Mouse (Mus musculus) limb, embryonic 15.5 days (tissue): Measurements from ENCODE around the gene Gm9736. TPM values are rescaled to one million over a fixed set of nuclear protein-coding genes. Genes with fewer than 3 reads are reported as not detected.
"Not testable (repeated sequence)": the region's sequence is repeated elsewhere in the genome, so short reads cannot be mapped to it uniquely, and the experiment has no call there.

ENCODE experiments used
- ATAC-seq: fragments of 200-750 bp; cut with Nextera tagmentation; 2 replicates; pipeline ENCODE4 v1.8.0; 2017; ENCODE audit warnings: low read depth, moderate TSS enrichment; ENCODE audit not compliant: insufficient number of reproducible peaks, low FRiP score, low TSS enrichment
- H3K27ac ChIP-seq: fragments of 300-500 bp; sonication (generic); 2 replicates; pipeline ENCODE4 v1.5.1; 2015; ENCODE audit warnings: moderate library complexity, mild to moderate bottlenecking, inconsistent platforms
- H3K27me3 ChIP-seq: fragments of 300-500 bp; sonication (generic); 2 replicates; pipeline ENCODE4 v1.6.1; 2015; ENCODE audit warnings: inconsistent platforms
- H3K36me3 ChIP-seq: fragments of 300-500 bp; sonication (generic); 2 replicates; pipeline ENCODE4 v1.6.1; 2015; ENCODE audit warnings: inconsistent platforms
- H3K4me1 ChIP-seq: fragments of 300-500 bp; sonication (generic); 2 replicates; pipeline ENCODE4 v1.6.1; 2015; ENCODE audit warnings: inconsistent platforms
- H3K4me2 ChIP-seq: fragments of 300-500 bp; sonication (generic); 2 replicates; pipeline ENCODE4 v1.6.1; 2015; ENCODE audit warnings: mild to moderate bottlenecking, inconsistent platforms
- H3K4me3 ChIP-seq: fragments of 300-500 bp; sonication (generic); 2 replicates; pipeline ENCODE4 v1.5.1; 2015; ENCODE audit warnings: mild to moderate bottlenecking, inconsistent platforms
- H3K9ac ChIP-seq: fragments of 300-500 bp; sonication (generic); 2 replicates; pipeline ENCODE4 v1.6.1; 2015; ENCODE audit warnings: inconsistent platforms
- H3K9me3 ChIP-seq: fragments of 300-500 bp; sonication (generic); 2 replicates; pipeline ENCODE4 v1.6.1; 2016; ENCODE audit warnings: inconsistent platforms
- WGBS: fragments of 180-500 bp; shearing (Covaris S2); methylation state at CpG from one replicate; pipeline ENCODE4 v1.1.7; 2015; 5-methylcytosine and 5-hydroxymethylcytosine counted together
- polyA plus RNA-seq: library from polyadenylated mRNA; unstranded; fragments of >200 nt; fragmentation: Nextera tagmentation; extraction: Ambion mirVana; gene quantifications from 2 replicates; pipeline ENCODE4 v1.2.1, GENCODE M21; 2015

Gm9736 gene
- polyA plus RNA-seq, 1 experiment from 2014 or later = not detected

DNA sequence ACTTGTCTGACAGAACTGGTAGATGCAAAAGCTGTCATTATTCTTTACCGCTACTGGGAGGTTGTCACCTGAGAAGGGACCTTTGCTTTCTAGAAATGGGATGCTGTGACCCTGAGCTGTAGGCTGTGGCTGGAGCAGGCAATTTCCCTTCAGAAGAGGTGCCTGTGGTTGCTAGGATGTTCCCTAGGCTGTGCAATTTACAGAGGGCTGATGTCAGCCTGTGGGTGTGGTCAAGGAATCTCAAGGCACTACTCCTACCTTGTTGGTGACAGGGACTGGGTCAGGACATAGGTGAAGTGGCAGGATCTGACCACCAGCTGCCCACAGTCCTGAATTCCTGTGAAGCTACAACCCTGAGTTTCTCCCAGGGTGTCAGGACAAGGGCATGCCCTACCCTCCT lies 18.6 kb upstream of the Gm9736 start:
- no peak for ATAC-seq
- 63% methylated on average over 1 of the region's 1 CpGs for WGBS

GRCm38 (mm10) chr10:77759582-77759981 lies 8.4 kb upstream of the Gm9736 start, which contains the start of gene Gm3233:
Gm3233 (minus strand) TSS chr10:77759682.
- H3K9ac ChIP-seq, H3K36me3 ChIP-seq, H3K27me3 ChIP-seq, H3K27ac ChIP-seq, H3K4me2 ChIP-seq, H3K4me3 ChIP-seq, H3K4me1 ChIP-seq, H3K9me3 ChIP-seq, ATAC-seq: not testable (repeated sequence)
- 57% methylated on average over 1 of the region's 1 CpGs for WGBS

More for the DNA sequence above, 18.6 kb upstream of the Gm9736 start:
- H3K9me3 ChIP-seq = no peaks in the 10 kb centered on the region
- H3K9ac ChIP-seq = no peak overlapping the region
- no peaks in the 10 kb centered on the region for H3K27me3 ChIP-seq
- no peaks in the 10 kb centered on the region for H3K36me3 ChIP-seq
- no peak overlapping the region for H3K4me2 ChIP-seq
- no peaks in the 10 kb centered on the region for H3K4me1 ChIP-seq
- H3K27ac ChIP-seq = no peak overlapping the region
- H3K4me3 ChIP-seq = no peak overlapping the region

GRCm38 (mm10) chr10:77753448-77753847 lies 2.3 kb upstream of the Gm9736 start:
- Histone ChIP-seq H3K4me3 (no peak overlapping the region), H3K4me2 (no peak overlapping the region), H3K27me3 (no peaks in the 10 kb centered on the region), H3K9me3 (no peaks in the 10 kb centered on the region), H3K4me1 (no peaks in the 10 kb centered on the region), H3K9ac (no peak overlapping the region), H3K27ac (no peak overlapping the region), H3K36me3 (no peaks in the 10 kb centered on the region)
- no peak for ATAC-seq

- H3K27ac ChIP-seq, H3K36me3 ChIP-seq, H3K9ac ChIP-seq, H3K4me2 ChIP-seq, ATAC-seq, H3K4me1 ChIP-seq, H3K27me3 ChIP-seq, H3K4me3 ChIP-seq, H3K9me3 ChIP-seq: not testable (repeated sequence)
- 61% methylated on average over 3 of the region's 3 CpGs for WGBS
Observed at GRCm38 (mm10) chr10:77752312-77752711, 1.2 kb upstream of the Gm9736 start.

DNA sequence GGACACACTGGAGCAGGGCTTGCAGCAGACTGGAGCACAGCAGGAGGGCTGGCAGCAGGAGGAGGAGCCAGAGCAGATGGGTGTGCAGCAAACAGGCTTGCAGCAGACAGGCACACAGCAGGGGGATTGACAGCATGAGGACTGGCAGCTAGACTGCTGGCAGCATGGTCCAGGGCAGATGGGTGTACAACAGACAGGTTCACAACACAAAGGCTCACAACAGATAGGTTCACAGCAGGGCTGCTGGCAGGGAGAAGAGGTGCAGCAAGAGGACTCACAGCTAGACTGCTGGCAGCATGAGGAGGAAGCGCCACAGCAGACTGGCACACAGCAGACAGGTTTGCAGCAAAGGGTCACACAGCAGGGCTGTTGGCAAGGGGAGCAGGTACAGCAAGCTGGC lies 468 bp downstream of the Gm9736 start:
- not testable (repeated sequence) for H3K27ac ChIP-seq, H3K36me3 ChIP-seq, H3K9ac ChIP-seq, H3K4me3 ChIP-seq, H3K4me1 ChIP-seq, ATAC-seq, H3K9me3 ChIP-seq, H3K4me2 ChIP-seq, H3K27me3 ChIP-seq
- WGBS = 75% methylated on average over 1 of the region's 1 CpGs

- H3K4me2 ChIP-seq, H3K9ac ChIP-seq, H3K36me3 ChIP-seq, H3K9me3 ChIP-seq, ATAC-seq, H3K4me3 ChIP-seq, H3K4me1 ChIP-seq, H3K27me3 ChIP-seq, H3K27ac ChIP-seq: not testable (repeated sequence)
- WGBS = 37% methylated on average over 5 of the region's 5 CpGs
Observed at GRCm38 (mm10) chr10:77741924-77742688, 9.0 kb downstream of the Gm9736 start, which contains the start of gene Gm18596. Gm18596 (minus strand) TSS chr10:77742638.

DNA sequence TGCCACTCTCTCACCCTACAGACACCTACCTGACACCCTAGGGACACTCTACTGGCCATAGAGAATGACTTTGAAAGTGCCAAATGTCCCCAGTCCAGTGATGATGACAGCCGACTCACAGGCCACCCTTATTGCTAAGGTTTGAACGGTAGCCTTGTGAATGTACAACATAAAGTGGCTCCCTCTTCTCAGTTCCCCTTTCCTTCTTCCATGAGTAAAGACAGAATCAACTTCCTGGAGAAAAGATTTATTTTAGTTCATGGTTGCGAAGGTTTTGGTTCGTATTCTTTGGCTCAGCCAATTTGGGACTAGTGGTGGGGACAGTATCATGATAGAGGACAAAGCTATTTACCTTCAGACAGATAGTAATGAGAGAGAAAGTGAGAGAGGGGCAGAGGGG lies 12.2 kb downstream of the Gm9736 start:
- no peaks in the 10 kb centered on the region; the same call in 1 of the 2 replicates for H3K4me1 ChIP-seq
- 80% methylated on average over 4 of the region's 4 CpGs for whole genome bisulfite sequencing
- H3K9me3 ChIP-seq = peaks cover 4% of the 10 kb centered on the region; the same call in 1 of the 2 replicates
- H3K4me2 ChIP-seq = no peak overlapping the region
- H3K36me3 ChIP-seq = no peaks in the 10 kb centered on the region
- no peak overlapping the region for H3K27ac ChIP-seq
- no peak for ATAC-seq
- no peak overlapping the region for H3K4me3 ChIP-seq
- no peaks in the 10 kb centered on the region for H3K27me3 ChIP-seq
- no peak overlapping the region for H3K9ac ChIP-seq

DNA sequence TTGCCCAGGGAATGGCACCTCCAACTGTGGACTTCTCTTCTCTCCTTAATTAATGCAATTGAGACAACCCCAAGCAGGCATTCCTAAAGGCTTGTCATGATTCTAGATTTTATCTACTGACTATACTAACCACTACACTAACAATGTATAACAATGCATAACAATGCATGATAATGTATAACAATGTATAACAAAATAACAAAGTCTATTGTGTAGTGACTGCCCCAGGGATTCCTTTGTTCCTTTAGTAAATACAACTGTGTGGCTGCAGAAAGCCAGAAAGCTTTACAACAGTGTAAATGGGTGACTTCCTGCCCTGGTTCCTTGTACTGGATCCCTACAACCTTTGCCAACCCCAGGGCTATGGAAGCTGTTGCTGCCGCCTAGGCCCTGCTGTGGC lies 15.2 kb downstream of the Gm9736 start:
- H3K4me1 ChIP-seq = no peaks in the 10 kb centered on the region
- no peaks in the 10 kb centered on the region for H3K27me3 ChIP-seq
- H3K27ac ChIP-seq = no peak overlapping the region
- WGBS = 94% methylated on average over 1 of the region's 1 CpGs
- H3K4me2 ChIP-seq = no peak overlapping the region
- H3K36me3 ChIP-seq = no peaks in the 10 kb centered on the region
- no peak for ATAC-seq
- H3K9ac ChIP-seq = no peak overlapping the region
- H3K9me3 ChIP-seq = peaks cover 4% of the 10 kb centered on the region; the same call in 1 of the 2 replicates
- H3K4me3 ChIP-seq = no peak overlapping the region

DNA sequence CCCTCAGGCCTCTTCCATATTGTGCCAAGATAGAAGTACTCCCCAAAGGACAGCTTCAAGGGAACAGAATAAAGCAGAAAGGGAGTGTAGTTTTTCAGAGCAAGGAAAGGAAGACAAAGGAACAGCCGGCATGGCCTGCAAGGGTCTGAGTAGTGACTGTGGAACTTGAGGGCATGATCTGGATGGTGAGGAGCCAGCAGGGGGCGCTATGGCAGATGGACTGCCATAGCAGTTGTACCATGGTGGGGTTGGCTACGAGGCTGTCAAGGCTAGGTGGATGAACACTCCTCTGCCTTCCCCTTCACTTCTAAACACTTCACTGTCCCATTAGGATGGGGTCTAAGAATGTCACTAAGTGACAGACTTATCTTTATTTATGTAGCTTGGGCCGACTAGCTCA lies 21.9 kb downstream of the Gm9736 start:
- H3K27me3 ChIP-seq = no peaks in the 10 kb centered on the region
- 40% methylated on average over 4 of the region's 4 CpGs for WGBS

DNA sequence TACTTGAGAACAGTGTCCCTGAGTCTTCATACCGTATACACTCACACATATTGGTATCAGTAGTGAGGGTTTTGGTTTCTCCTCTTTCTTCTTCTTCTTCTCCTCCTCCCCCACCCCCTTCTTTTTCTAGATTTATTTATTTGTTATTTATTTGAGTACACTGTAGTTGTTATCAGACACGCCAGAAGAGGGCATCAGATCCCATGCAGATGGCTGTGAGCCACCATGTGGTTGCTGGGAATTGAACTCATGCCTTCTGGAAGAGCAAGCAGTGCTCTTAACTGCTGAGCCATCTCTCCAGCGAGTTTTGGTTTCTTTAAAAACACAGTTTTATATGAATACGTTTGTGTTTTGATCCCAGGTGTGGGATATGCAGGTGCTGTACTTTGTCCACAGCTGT lies 22.9 kb downstream of the Gm9736 start:
- Histone ChIP-seq H3K4me2 (no peak overlapping the region), H3K9ac (no peak overlapping the region), H3K27me3 (no peaks in the 10 kb centered on the region), H3K36me3 (no peaks in the 10 kb centered on the region), H3K9me3 (no peaks in the 10 kb centered on the region), H3K27ac (no peak overlapping the region), H3K4me3 (no peak overlapping the region), H3K4me1 (no peaks in the 10 kb centered on the region)
- ATAC-seq = no peak
- 61% methylated on average over 4 of the region's 4 CpGs for WGBS

More for the DNA sequence above, 21.9 kb downstream of the Gm9736 start:
- H3K4me3 ChIP-seq = no peak overlapping the region
- ATAC-seq = no peak
- H3K36me3 ChIP-seq = no peaks in the 10 kb centered on the region
- no peaks in the 10 kb centered on the region for H3K9me3 ChIP-seq
- no peaks in the 10 kb centered on the region for H3K4me1 ChIP-seq
- no peak overlapping the region for H3K4me2 ChIP-seq
- H3K9ac ChIP-seq = no peak overlapping the region
- no peak overlapping the region for H3K27ac ChIP-seq

DNA sequence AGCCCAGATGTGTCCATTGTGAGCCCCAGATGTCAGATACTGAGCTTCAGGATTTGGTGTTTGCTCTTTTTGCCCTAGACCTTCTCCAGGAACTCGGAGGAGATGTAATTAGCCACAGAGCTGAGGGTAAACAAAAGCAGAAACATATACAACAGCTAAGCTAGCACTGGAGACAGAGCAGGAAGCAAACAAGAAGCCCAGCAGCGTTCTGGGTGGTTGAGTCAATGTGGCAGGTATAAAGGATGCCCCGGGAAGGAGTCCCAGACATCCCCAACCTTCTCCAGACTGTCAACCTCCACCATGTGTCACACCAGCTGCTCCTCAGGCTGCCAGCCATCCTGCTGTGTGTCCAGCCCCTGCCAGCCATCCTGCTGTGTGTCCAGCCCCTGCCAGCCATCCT lies 25.0 kb downstream of the Gm9736 start, which contains the start of gene Gm10100:
Gene Gm10100 (plus strand): TSS at position 301 of the 400 bp plus-strand sequence.
- WGBS = 27% methylated on average over 3 of the region's 3 CpGs

DNA sequence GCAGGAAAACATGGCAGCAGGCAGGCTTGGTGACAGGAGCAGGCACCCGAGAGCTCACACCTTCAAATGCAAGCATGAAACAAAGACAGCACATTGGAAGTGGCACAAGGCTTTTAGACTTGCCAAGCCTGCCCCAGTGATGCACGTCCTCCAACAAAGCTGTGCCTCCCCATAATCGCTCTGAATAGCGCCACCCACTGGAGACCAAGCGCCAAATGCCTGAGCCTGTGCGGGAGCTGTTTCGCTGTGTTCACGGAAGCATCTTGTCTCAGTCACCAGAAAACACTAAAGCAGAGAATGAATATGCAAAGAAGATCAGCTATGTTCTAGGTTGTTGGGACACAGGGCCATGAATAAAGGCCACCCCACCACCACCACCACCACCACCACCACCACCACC lies 26.3 kb downstream of the Gm9736 start:
- Histone ChIP-seq H3K4me3 (no peak overlapping the region), H3K4me2 (no peak overlapping the region), H3K9ac (no peak overlapping the region), H3K27ac (no peak overlapping the region), H3K36me3 (no peaks in the 10 kb centered on the region), H3K4me1 (no peaks in the 10 kb centered on the region), H3K27me3 (no peaks in the 10 kb centered on the region), H3K9me3 (no peaks in the 10 kb centered on the region)
- WGBS = 72% methylated on average over 8 of the region's 8 CpGs
- ATAC-seq = no peak

More for the DNA sequence above, 25.0 kb downstream of the Gm9736 start, which contains the start of gene Gm10100:
- Histone ChIP-seq H3K27ac (no peak within 1 kb of the TSS), H3K4me3 (no peak within 1 kb of the TSS), H3K9me3 (no peaks in the 10 kb centered on the region), H3K27me3 (no peaks in the 10 kb centered on the region), H3K9ac (no peak within 1 kb of the TSS), H3K4me1 (no peaks in the 10 kb centered on the region), H3K36me3 (no peaks in the 10 kb centered on the region), H3K4me2 (no peak within 1 kb of the TSS)
- ATAC-seq = no peak
